Mouse (Mus musculus) spleen, postnatal 4 days (tissue): Measurements from ENCODE around the gene Luzp1.

Experiments used
- DNase-seq, 2 experiments: peaks; one replicate each; pipeline ENCODE4 v3.0.0; 2022; ENCODE audit warnings: low spot score in 2 of 2

The Luzp1 gene

GRCm38 (mm10) chr4:136546279-136547045, 76.9 kb downstream of the Luzp1 start:
- peak in 1 of 2 experiments; percentile 28 for DNase-seq

GRCm38 (mm10) chr4:136547721-136548120, 78.2 kb downstream of the Luzp1 start:
- peak in 1 of 2 experiments; percentile 39 for DNase-seq

GRCm38 (mm10) chr4:136548381-136548801, 78.8 kb downstream of the Luzp1 start:
- peak in 1 of 2 experiments; percentile 52 for DNase-seq

- DNase-seq = peak in 1 of 2 experiments; percentile 28
Measured at GRCm38 (mm10) chr4:136553108-136553507, 83.5 kb downstream of the Luzp1 start.

GRCm38 (mm10) chr4:136557638-136558037, 88.1 kb downstream of the Luzp1 start:
- no peak for DNase-seq

GRCm38 (mm10) chr4:136559690-136560089, 90.1 kb downstream of the Luzp1 start:
- no peak for DNase-seq

- DNase-seq = no peak
Measured at GRCm38 (mm10) chr4:136560270-136560991, 90.9 kb downstream of the Luzp1 start.

GRCm38 (mm10) chr4:136562755-136563154, 93.2 kb downstream of the Luzp1 start:
- DNase-seq = no peak

- DNase-seq = no peak
Measured at GRCm38 (mm10) chr4:136568629-136569028, 99.1 kb downstream of the Luzp1 start.

GRCm38 (mm10) chr4:136569998-136570397, 100.4 kb downstream of the Luzp1 start:
- no peak for DNase-seq

- no peak for DNase-seq
Measured at GRCm38 (mm10) chr4:136581885-136582284, 112.3 kb downstream of the Luzp1 start.

GRCm38 (mm10) chr4:136587221-136587827, 117.8 kb downstream of the Luzp1 start:
- DNase-seq = no peak

- DNase-seq = no peak
Measured at GRCm38 (mm10) chr4:136588003-136588402, 118.4 kb downstream of the Luzp1 start.

- DNase-seq = no peak
Measured at GRCm38 (mm10) chr4:136592111-136592510, 122.5 kb downstream of the Luzp1 start.

- no peak for DNase-seq
Measured at GRCm38 (mm10) chr4:136594006-136594405, 124.4 kb downstream of the Luzp1 start.

- DNase-seq = no peak
Measured at GRCm38 (mm10) chr4:136595221-136595620, 125.7 kb downstream of the Luzp1 start.

- DNase-seq = no peak
Measured at GRCm38 (mm10) chr4:136598268-136598876, 128.8 kb downstream of the Luzp1 start.

GRCm38 (mm10) chr4:136599869-136600268, 130.3 kb downstream of the Luzp1 start:
- no peak for DNase-seq

GRCm38 (mm10) chr4:136600536-136600935, 131.0 kb downstream of the Luzp1 start:
- no peak for DNase-seq

GRCm38 (mm10) chr4:136601476-136601875, 131.9 kb downstream of the Luzp1 start:
- DNase-seq = peak; percentile 59 to 80

- peak; percentile 52 to 79 for DNase-seq
Measured at GRCm38 (mm10) chr4:136602018-136602554, 132.5 kb downstream of the Luzp1 start.

GRCm38 (mm10) chr4:136602568-136602967, 133.0 kb downstream of the Luzp1 start, which contains the start of gene Kdm1a:
TSS of gene Kdm1a (minus strand) at chr4:136602723.
- DNase-seq = peak; percentile 95 to 99
